Mouse (Mus musculus) lung, adult 2 months (tissue): Measurements from ENCODE around the gene Gm17571. TPM values are rescaled to one million over a fixed set of nuclear protein-coding genes. Genes with fewer than 3 reads are reported as not detected.
A peak's percentile ranks its signal among the peaks of the same experiment; 100 is the strongest.

Source experiments
- DNase-seq: peaks from one replicate; pipeline ENCODE4 v3.0.0; 2022
- H3K4me1 ChIP-seq: fragments of 200-500 bp; 2 replicates; pipeline ENCODE4 v1.6.1; 2011; ENCODE audit warnings: low read length; ENCODE audit not compliant: control insufficient read depth, insufficient read depth
- H3K4me3 ChIP-seq: fragments of 200-500 bp; replicated peaks from 2 replicates; pipeline ENCODE3; 2011; ENCODE audit warnings: low read depth, mild to moderate bottlenecking, control low read depth, low read length; ENCODE audit errors: extremely low read depth
- CTCF ChIP-seq: fragments of 200-500 bp; IDR thresholded peaks from 2 replicates; pipeline ENCODE4 v1.5.1; 2011; ENCODE audit warnings: mild to moderate bottlenecking, low read length, control low read depth; ENCODE audit not compliant: insufficient read depth
- POLR2A ChIP-seq: fragments of 200-500 bp; IDR thresholded peaks from 2 replicates; pipeline ENCODE4 v1.6.1; 2011; ENCODE audit warnings: low read depth, mild to moderate bottlenecking, control low read depth, low read length, borderline replicate concordance; ENCODE audit errors: extremely low read depth
- WGBS: fragments of 180-500 bp; shearing (Covaris S2); methylation state at CpG from one replicate; pipeline ENCODE4 v1.1.7; 2018; 5-methylcytosine and 5-hydroxymethylcytosine counted together
- polyA plus RNA-seq: library from polyadenylated mRNA; depleted of rRNA; stranded (reverse); fragments of >200 nt; gene quantifications from 2 replicates; pipeline ENCODE4 v1.2.3, GENCODE M21; 2012; rRNA removed

The Gm17571 gene
- polyA plus RNA-seq, 1 experiment = not detected

DNA sequence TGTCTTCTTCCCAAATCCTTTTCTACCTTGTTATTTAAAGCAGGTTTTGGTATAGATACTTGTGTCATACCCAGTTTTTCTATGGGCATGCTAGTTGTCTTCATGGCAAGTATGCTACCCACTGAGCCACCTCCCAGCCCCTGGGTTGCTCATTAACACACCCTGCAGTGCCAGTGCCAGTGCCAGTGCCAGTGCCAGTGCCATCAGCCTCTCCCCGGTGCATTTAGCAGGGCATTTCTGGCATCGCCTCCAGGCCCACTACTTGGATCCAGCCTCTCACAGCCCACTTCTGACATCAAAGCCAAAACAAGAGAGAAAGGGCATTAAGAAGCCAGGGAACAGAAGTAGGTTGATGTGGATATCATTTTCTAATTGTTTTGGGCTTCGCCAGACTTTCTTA is 14.9 kb downstream of the Gm17571 start:
- no peak for DNase-seq
- no peak overlapping the region for H3K4me3 ChIP-seq
- H3K4me1 ChIP-seq = peaks cover 14% of the 10 kb centered on the region
- 73% methylated on average over 3 of the region's 3 CpGs for WGBS
- TF ChIP-seq CTCF (no peak), POLR2A (no peak)

DNA sequence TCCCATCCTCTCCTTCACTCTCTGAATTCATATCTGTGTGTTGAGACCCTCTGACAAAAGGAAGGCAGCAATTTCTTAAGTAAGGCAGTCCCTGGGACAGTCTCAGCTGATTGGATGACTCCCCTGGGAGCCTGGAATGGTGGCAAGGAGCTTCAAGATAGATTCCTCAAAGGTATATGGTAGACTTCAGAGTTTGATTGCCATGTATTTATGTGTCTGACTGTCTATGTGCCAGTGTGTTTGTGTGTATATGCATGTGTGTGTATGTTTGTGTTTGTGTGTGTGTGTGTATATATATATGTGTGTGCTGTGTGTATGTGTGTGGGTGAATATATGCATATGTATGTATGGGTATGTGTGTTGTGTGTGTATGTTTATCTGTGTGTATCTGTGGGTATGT is 15.8 kb downstream of the Gm17571 start:
- H3K4me3 ChIP-seq = no peak overlapping the region
- H3K4me1 ChIP-seq = peaks cover 18% of the 10 kb centered on the region
- TF ChIP-seq CTCF (no peak), POLR2A (no peak)
- no peak for DNase-seq

DNA sequence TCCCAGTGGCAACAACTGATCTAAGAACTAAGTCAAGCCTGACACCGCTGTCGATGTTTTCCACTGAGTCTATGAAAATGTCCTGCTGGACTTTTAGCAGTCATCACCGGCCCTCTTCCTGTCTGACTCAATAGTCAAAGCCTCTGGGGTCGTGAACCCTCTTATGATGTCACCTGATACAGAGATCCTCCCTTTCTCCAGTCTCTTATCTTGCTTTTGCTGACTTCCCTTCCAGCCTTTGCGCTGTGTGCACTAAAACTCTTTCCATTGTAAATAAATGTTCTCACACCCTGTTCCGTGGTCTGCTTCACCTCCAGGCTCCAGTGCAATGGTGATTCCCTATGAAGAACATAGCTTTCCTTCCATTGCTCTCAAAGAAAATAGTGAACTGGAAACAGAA is 16.3 kb downstream of the Gm17571 start:
- peaks cover 22% of the 10 kb centered on the region for H3K4me1 ChIP-seq
- TF ChIP-seq POLR2A (no peak), CTCF (no peak)
- 35% methylated on average over 6 of the region's 6 CpGs for WGBS
- H3K4me3 ChIP-seq = no peak overlapping the region
- DNase-seq = no peak

DNA sequence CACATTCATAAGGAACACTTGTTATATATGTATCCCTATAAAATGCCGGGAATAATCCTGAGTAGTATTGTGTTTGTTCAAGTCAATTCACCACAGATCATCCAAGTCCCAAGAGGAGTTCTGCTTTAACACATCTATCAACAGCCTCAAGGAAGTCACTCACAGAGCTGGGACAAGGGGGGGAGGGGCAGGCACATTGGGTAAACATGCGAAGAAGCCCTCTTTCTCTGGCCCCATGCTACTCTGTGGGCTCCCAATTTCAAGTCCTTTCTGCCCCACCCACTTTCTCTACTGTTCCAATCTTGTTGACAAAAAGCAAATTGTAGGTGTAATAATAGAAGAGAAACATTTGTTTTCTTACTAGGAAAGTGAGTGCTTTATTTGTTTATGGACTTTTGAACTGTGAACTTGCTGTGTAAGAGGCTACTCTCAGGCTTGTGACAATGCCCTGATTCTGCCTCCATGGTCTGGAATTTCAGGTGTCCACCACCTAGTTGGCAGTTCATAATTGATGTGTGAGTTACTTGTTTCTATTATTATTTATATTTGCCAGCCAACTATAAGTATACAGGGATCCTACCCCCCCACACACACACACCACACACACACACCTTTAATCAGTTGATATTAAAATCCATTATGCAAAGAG is 17.0 kb downstream of the Gm17571 start:
- no peak for DNase-seq
- TF ChIP-seq POLR2A (no peak), CTCF (no peak)
- 34% methylated on average over 2 of the region's 2 CpGs for WGBS
- Histone ChIP-seq H3K4me1 (peaks cover 29% of the 10 kb centered on the region), H3K4me3 (no peak overlapping the region)

DNA sequence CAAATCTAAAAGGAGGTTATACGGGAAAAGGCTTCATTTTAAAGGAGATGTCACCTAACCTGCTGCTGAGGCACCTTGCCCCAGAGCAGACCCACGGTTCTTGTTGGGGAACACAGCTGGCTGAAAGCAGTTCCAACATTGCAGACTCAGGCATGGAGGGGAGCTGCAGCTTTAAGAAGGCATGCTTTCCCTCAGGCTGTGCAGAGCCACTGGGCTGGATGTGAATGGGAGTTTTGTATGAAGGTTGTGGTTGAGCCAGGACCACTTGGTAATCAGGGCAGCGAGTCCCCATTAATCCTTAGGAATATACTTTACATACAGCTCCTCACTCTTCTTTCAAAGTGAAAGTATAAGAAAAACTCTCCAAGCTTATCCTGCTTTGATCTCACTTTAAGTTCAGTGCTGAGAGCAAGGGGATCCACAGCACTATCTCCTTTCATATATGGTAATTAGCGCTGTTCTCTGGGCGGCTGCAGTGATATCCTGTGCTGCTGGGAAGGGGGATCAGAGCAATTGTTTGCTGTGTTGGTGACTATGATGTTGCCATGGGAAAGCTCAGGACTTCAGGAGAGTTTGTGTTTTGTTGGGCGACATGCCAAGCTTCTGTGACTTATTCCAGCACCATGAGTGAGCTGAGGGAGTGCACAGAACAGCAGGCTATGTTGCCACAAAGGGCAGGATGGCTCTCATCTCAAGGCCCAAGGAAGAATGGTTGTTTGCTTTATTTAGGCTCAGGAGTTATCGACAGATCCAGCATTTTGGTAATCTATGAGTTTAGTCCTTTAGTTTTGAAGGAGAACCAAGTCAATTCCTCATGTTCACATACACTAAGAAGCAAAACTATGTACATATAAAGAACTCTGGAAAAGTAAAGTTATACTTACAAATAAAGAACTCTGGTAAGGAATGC is 21.3 kb downstream of the Gm17571 start:
- H3K4me3 ChIP-seq = peak overlapping the region; percentile 6
- peaks cover 29% of the 10 kb centered on the region for H3K4me1 ChIP-seq
- 15% methylated on average over 7 of the region's 7 CpGs for WGBS
- DNase-seq = peak; percentile 57
- TF ChIP-seq CTCF (no peak), POLR2A (peak; percentile 22; the same call in 1 of the 2 replicates)

DNA sequence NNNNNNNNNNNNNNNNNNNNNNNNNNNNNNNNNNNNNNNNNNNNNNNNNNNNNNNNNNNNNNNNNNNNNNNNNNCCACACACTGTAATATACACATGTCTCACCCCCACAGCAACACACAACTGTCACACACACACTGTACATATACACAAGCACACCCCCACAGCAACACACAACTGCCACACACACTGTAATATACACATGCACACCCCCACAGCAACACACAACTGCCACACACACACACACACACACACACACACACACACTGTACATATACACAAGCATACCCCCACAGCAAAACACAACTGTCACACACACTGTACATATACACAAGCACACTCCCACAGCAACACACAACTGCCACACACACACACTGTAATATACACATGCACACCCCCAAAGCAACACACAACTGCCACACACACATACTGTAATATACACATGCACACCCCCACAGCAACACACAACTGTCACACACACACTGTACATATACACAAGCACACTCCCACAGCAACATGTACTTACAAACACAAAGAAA is 32.3 kb downstream of the Gm17571 start:
- H3K4me3 ChIP-seq = no peak overlapping the region
- H3K4me1 ChIP-seq = no peaks in the 10 kb centered on the region
- no peak for DNase-seq
- TF ChIP-seq POLR2A = no peak
- TF ChIP-seq CTCF = no peak

Other genes with a start within 250 kb of the Gm17571 start
- 0.43 and 1.2 TPM in 2 replicates for gene Jrkl, start 200.9 kb downstream of the Gm17571 start, polyA plus RNA-seq
- 10.7 and 17.8 TPM in 2 replicates for gene Ccdc82, start 199.8 kb downstream of the Gm17571 start, polyA plus RNA-seq
- gene Maml2, start 148.8 kb downstream of the Gm17571 start, polyA plus RNA-seq = 16.7 and 17.1 TPM in 2 replicates